8 mouse cellular contexts compared by ENCODE assay signal in genomic region chr7:140939669-140940171, GRCm38 (mm10). TPM values are rescaled to one million over a fixed set of nuclear protein-coding genes. Genes with fewer than 3 reads are reported as not detected.
DNase-seq lines count a peak whose midpoint lies in the region; ATAC-seq and TF ChIP-seq lines count a peak whose summit lies in the region.
"Had no signal": no experiment of that assay in that cellular context is flagged by ENCODE, and none has a peak within 500 bp of the region (broad histone marks: within the 10 kb centered on the region; RNA-seq: fewer than 3 reads in every experiment).

No protein-coding gene starts in this region.

- peaks cover 6% of the 10 kb centered on the region; the same call in 1 of the 2 replicates for H3K27me3 ChIP-seq in heart, embryonic 15.5 days
- no peaks in the 10 kb centered on the region for H3K27me3 ChIP-seq in lung, embryonic 14.5 days (ENCODE audit: insufficient read depth, low read length)

- no peaks in the 10 kb centered on the region for H3K36me3 ChIP-seq in heart, embryonic 15.5 days
- peaks cover under 1% of the 10 kb centered on the region; the same call in 1 of the 2 replicates for H3K36me3 ChIP-seq in lung, embryonic 14.5 days (ENCODE audit: insufficient read depth)

- peak overlapping the region; percentile 13; the same call in 1 of the 2 replicates for H3K4me2 ChIP-seq in heart, embryonic 15.5 days
- peak overlapping the region; percentile 45 for H3K4me2 ChIP-seq in lung, embryonic 14.5 days

- H3K9me3 ChIP-seq in heart, embryonic 15.5 days (replicated peaks), result no peaks in the 10 kb centered on the region
- no peaks in the 10 kb centered on the region for H3K9me3 ChIP-seq in lung, embryonic 14.5 days (ENCODE audit: low read depth, low read length)

- no peak for ATAC-seq in heart, embryonic 15.5 days (replicated peaks; ENCODE audit: insufficient number of reproducible peaks, insufficient read depth, low FRiP score, low read depth)
- ATAC-seq in lung, embryonic 14.5 days (ENCODE audit: insufficient read depth), result peak; percentile 60

- no peak for TF ChIP-seq CTCF in lung, embryonic 14.5 days (IDR thresholded peaks at IDR 0.05; ENCODE audit: low read depth)

- peaks cover 25% of the 10 kb centered on the region for H3K4me1 ChIP-seq in heart, embryonic 15.5 days (replicated peaks)
- peaks cover 15% of the 10 kb centered on the region; the same call in 1 of the 2 replicates for H3K4me1 ChIP-seq in lung, embryonic 14.5 days (ENCODE audit: insufficient read depth)

- DNase-seq in ovary, adult 18-20 months (ENCODE audit: low spot score), result peak; percentile 35
- DNase-seq in ovary, postnatal 14 days (ENCODE audit: low spot score), result no peak
- DNase-seq in lung, embryonic 14.5 days, result peak; percentile 81
- DNase-seq in spleen, postnatal 36 days (ENCODE audit: low spot score in 2 of 2), result no peak
- DNase-seq in layer of hippocampus, postnatal 10 days (ENCODE audit: low spot score in 2 of 2), result no peak
- no peak for DNase-seq in left cerebral cortex, postnatal 4 days

- H3K4me3 ChIP-seq in heart, embryonic 15.5 days, result no peak overlapping the region
- H3K4me3 ChIP-seq in lung, embryonic 14.5 days (ENCODE audit: low read depth, low read length), result no peak overlapping the region
- H3K4me3 ChIP-seq: myocyte had no signal

- H3K27ac ChIP-seq in heart, embryonic 15.5 days, result no peak overlapping the region
- H3K27ac ChIP-seq in lung, embryonic 14.5 days (ENCODE audit: low read depth), result peak overlapping the region; percentile 68; the same call in 1 of the 2 replicates

- no peak overlapping the region for H3K9ac ChIP-seq in heart, embryonic 15.5 days
- H3K9ac ChIP-seq in lung, embryonic 14.5 days, result peak overlapping the region; percentile 13; the same call in 1 of the 2 replicates

- WGBS in heart, embryonic 15.5 days, result 15% methylated on average over 8 of the region's 8 CpGs
- WGBS in lung, embryonic 14.5 days, result 7% methylated on average over 8 of the region's 8 CpGs

- intact Hi-C loops in left cerebral cortex, postnatal 4 days (cut with DNase I), result no loop called here

RNA-seq across cellular contexts. Expression of gene Pgghg, which starts 1.5 kb away (rescaled TPM):
- polyA plus RNA-seq in heart, embryonic 15.5 days (2015; fragmentation: Nextera tagmentation; extraction: Ambion mirVana), result 9.3 and 15.5 TPM in 2 replicates
- polyA plus RNA-seq in lung, embryonic 14.5 days (2014; fragmentation: Nextera tagmentation; extraction: Ambion mirVana), result 20.7 and 22.6 TPM in 2 replicates
- total RNA-seq in layer of hippocampus, postnatal 10 days (2021), result 1 to 10 TPM; 4.2 to 5.0 TPM
- total RNA-seq in left cerebral cortex, postnatal 4 days (2021), result 1 to 10 TPM; 3.1 to 4.0 TPM

RNA-seq across cellular contexts. Expression of gene Ifitm5, which starts 10.4 kb away (rescaled TPM):
- 1.6 and 2.5 TPM in 2 replicates for polyA plus RNA-seq in heart, embryonic 15.5 days (2015; fragmentation: Nextera tagmentation; extraction: Ambion mirVana)
- 1.0 and 1.3 TPM in 2 replicates for polyA plus RNA-seq in lung, embryonic 14.5 days (2014; fragmentation: Nextera tagmentation; extraction: Ambion mirVana)
- total RNA-seq in layer of hippocampus, postnatal 10 days (2021), result not detected
- total RNA-seq in left cerebral cortex, postnatal 4 days (2021), result not detected

RNA-seq across cellular contexts. Expression of gene Gm45717, which starts 16.0 kb away (rescaled TPM):
- polyA plus RNA-seq in heart, embryonic 15.5 days (2015; fragmentation: Nextera tagmentation; extraction: Ambion mirVana), result not detected in 2 replicates
- not detected in 2 replicates for polyA plus RNA-seq in lung, embryonic 14.5 days (2014; fragmentation: Nextera tagmentation; extraction: Ambion mirVana)
- not detected for total RNA-seq in layer of hippocampus, postnatal 10 days (2021)
- not detected for total RNA-seq in left cerebral cortex, postnatal 4 days (2021)

RNA-seq across cellular contexts. Expression of gene Ifitm2, which starts 16.1 kb away (rescaled TPM):
- polyA plus RNA-seq in heart, embryonic 15.5 days (2015; fragmentation: Nextera tagmentation; extraction: Ambion mirVana), result 459 and 624 TPM in 2 replicates
- polyA plus RNA-seq in lung, embryonic 14.5 days (2014; fragmentation: Nextera tagmentation; extraction: Ambion mirVana), result 1,035 and 1,087 TPM in 2 replicates
- total RNA-seq in layer of hippocampus, postnatal 10 days (2021), result 10 to 100 TPM; 20.3 to 27.0 TPM
- total RNA-seq in left cerebral cortex, postnatal 4 days (2021), result 10 to 100 TPM; 36.6 to 45.9 TPM

RNA-seq across cellular contexts. Expression of gene Nlrp6, which starts 19.0 kb away (rescaled TPM):
- 0.24 and 2.8 TPM in 2 replicates for polyA plus RNA-seq in heart, embryonic 15.5 days (2015; fragmentation: Nextera tagmentation; extraction: Ambion mirVana)
- 0.08 TPM in 1 of 2 replicates, not detected in the other for polyA plus RNA-seq in lung, embryonic 14.5 days (2014; fragmentation: Nextera tagmentation; extraction: Ambion mirVana)
- under 1 TPM; 0.27 to 0.53 TPM for total RNA-seq in layer of hippocampus, postnatal 10 days (2021)
- total RNA-seq in left cerebral cortex, postnatal 4 days (2021), result under 1 TPM; 0.54 to 0.70 TPM

Comparison
In these comparisons a context has a peak if more than half of its experiments do, and no peak if none do; other contexts are left out.
1. DNase-seq: peak in ovary, adult 18-20 months (single experiment) and lung, embryonic 14.5 days (single experiment); none in ovary, postnatal 14 days (single experiment), spleen, postnatal 36 days (0 of 2), layer of hippocampus, postnatal 10 days (0 of 2) and left cerebral cortex, postnatal 4 days (single experiment).